Mouse (Mus musculus): Measurements from ENCODE around the gene Fzr1. TPM values are rescaled to one million over a fixed set of nuclear protein-coding genes. Genes with fewer than 3 reads are reported as not detected.

Gene Fzr1
- total and polyA plus RNA-seq, 3 experiments: 33.1 to 75.4 (median 44.5) TPM

- dilution Hi-C loops (cut with MboI; ENCODE audit: extremely low pct_ligation_motif_present, extremely low pct_unique_long_range_greater_than_20kb, low sequenced_read_pairs) (no loop called here), in situ Hi-C loops (cut with MboI; ENCODE audit: low pct_ligation_motif_present, low pct_unique_long_range_greater_than_20kb, low sequenced_read_pairs) (loop anchor here (5.0 kb wide), 1 partner anchor 34 kb away; no protein-coding TSS in a partner anchor)
- Histone ChIP-seq H3K4me1 (ENCODE audit: control insufficient read depth in 1 of 2, insufficient read depth in 2 of 2) (peaks cover 56 to 77% of the 10 kb centered on the region in 2 experiments), H3K27ac (ENCODE audit: insufficient read depth, low read depth) (no peak overlapping the region), H3K4me2 (ENCODE audit: insufficient read depth, low read depth, poor library complexity, severe bottlenecking) (no peak overlapping the region), H3K9ac (ENCODE audit: insufficient read depth, low read depth) (no peak overlapping the region), H3K36me3 (replicated peaks in 1 of 2; ENCODE audit: control insufficient read depth in 1 of 2, insufficient read depth in 1 of 2, low read length in 1 of 2) (peaks cover 50 to 61% of the 10 kb centered on the region in 2 experiments), H3K27me3 (replicated peaks) (no peaks in the 10 kb centered on the region), H3K9me3 (replicated peaks; ENCODE audit: low read length) (no peaks in the 10 kb centered on the region), H3K4me3 (replicated peaks in 1 of 3; ENCODE audit: low read depth in 2 of 3, low read length in 2 of 3, poor library complexity in 1 of 3) (no peak overlapping the region), H3K79me2 (replicated peaks; ENCODE audit: control insufficient read depth, extremely low read depth, insufficient read depth, poor library complexity, severe bottlenecking) (no peaks in the 10 kb centered on the region)
- DNase-seq (ENCODE audit: extremely low read depth): no peak
- TF ChIP-seq MAX (IDR thresholded peaks at IDR 0.05; ENCODE audit: low read length) (no peak), HCFC1 (IDR thresholded peaks at IDR 0.05; ENCODE audit: low read depth, low read length) (no peak), JUND (conservative IDR thresholded peaks at IDR 0.05; ENCODE audit: low read depth, low read length) (no peak), MAFK (IDR thresholded peaks at IDR 0.05; ENCODE audit: insufficient replicate concordance, low read length) (no peak), ZMIZ1 (IDR thresholded peaks at IDR 0.05; ENCODE audit: low read depth, low read length) (no peak), BHLHE40 (IDR thresholded peaks at IDR 0.05; ENCODE audit: low read depth, low read length) (no peak), TCF12 (IDR thresholded peaks at IDR 0.05; ENCODE audit: low read depth, low read length) (no peak), RCOR1 (conservative IDR thresholded peaks at IDR 0.05; ENCODE audit: low read depth, low read length) (no peak), ELF1 (IDR thresholded peaks at IDR 0.05; ENCODE audit: low read depth, low read length) (no peak), ZKSCAN1 (IDR thresholded peaks at IDR 0.05; ENCODE audit: borderline replicate concordance, low read depth, low read length) (no peak)
Measured at GRCm38 (mm10) chr10:81408424-81408729, 30.1 kb upstream of the Fzr1 start.

GRCm38 (mm10) chr10:81407539-81408423 is 29.5 kb upstream of the Fzr1 start:
- H3K27me3 ChIP-seq (replicated peaks): no peaks in the 10 kb centered on the region
- H3K4me2 ChIP-seq (ENCODE audit: insufficient read depth, low read depth, poor library complexity, severe bottlenecking): no peak overlapping the region
- in situ Hi-C loops (cut with MboI; ENCODE audit: low pct_ligation_motif_present, low pct_unique_long_range_greater_than_20kb, low sequenced_read_pairs) (loop anchor here (5.0 kb wide), 1 partner anchor 35 kb away; no protein-coding TSS in a partner anchor), dilution Hi-C loops (cut with MboI; ENCODE audit: extremely low pct_ligation_motif_present, extremely low pct_unique_long_range_greater_than_20kb, low sequenced_read_pairs) (no loop called here)
- H3K9ac ChIP-seq (ENCODE audit: insufficient read depth, low read depth): no peak overlapping the region
- DNase-seq (ENCODE audit: extremely low read depth): peak; percentile 71
- H3K4me3 ChIP-seq (replicated peaks in 1 of 3; ENCODE audit: low read depth in 2 of 3, low read length in 2 of 3, poor library complexity in 1 of 3): no peak overlapping the region
- TF ChIP-seq POLR2A (IDR thresholded peaks at IDR 0.05; ENCODE audit: low read depth, low read length) (no peak), KAT2A (IDR thresholded peaks at IDR 0.05; ENCODE audit: insufficient replicate concordance, low read length) (no peak), MAZ (IDR thresholded peaks at IDR 0.05; ENCODE audit: low read depth, low read length) (no peak), IRF4 (IDR thresholded peaks at IDR 0.05; ENCODE audit: low read depth, low read length) (no peak), RCOR1 (conservative IDR thresholded peaks at IDR 0.05; ENCODE audit: low read depth, low read length) (no peak), MAX (IDR thresholded peaks at IDR 0.05; ENCODE audit: low read length) (no peak), GABPA (IDR thresholded peaks at IDR 0.05; ENCODE audit: insufficient replicate concordance, low read depth, low read length) (no peak), USF1 (IDR thresholded peaks at IDR 0.05; ENCODE audit: low read depth, low read length) (no peak), NELFE (IDR thresholded peaks at IDR 0.05; ENCODE audit: low read depth, low read length) (no peak), SIN3A (IDR thresholded peaks at IDR 0.05; ENCODE audit: low read length) (no peak), TCF12 (IDR thresholded peaks at IDR 0.05; ENCODE audit: low read depth, low read length) (no peak), MXI1 (IDR thresholded peaks at IDR 0.05; ENCODE audit: low read depth, low read length) (no peak), RAD21 (IDR thresholded peaks at IDR 0.05; ENCODE audit: low read depth, low read length) (no peak), BHLHE40 (IDR thresholded peaks at IDR 0.05; ENCODE audit: low read depth, low read length) (no peak), CHD1 (IDR thresholded peaks at IDR 0.05; ENCODE audit: low read depth, low read length) (no peak), MEF2A (IDR thresholded peaks at IDR 0.05; ENCODE audit: borderline replicate concordance, low read depth, low read length) (no peak), ETS1 (conservative IDR thresholded peaks at IDR 0.05; ENCODE audit: low read depth, low read length) (no peak)
- no peak overlapping the region for H3K27ac ChIP-seq (ENCODE audit: insufficient read depth, low read depth)
- peaks cover 47 to 60% of the 10 kb centered on the region in 2 experiments for H3K36me3 ChIP-seq (replicated peaks in 1 of 2; ENCODE audit: control insufficient read depth in 1 of 2, insufficient read depth in 1 of 2, low read length in 1 of 2)
- H3K4me1 ChIP-seq (ENCODE audit: control insufficient read depth in 1 of 2, insufficient read depth in 2 of 2): peaks cover 53 to 74% of the 10 kb centered on the region in 2 experiments
- no peaks in the 10 kb centered on the region for H3K9me3 ChIP-seq (replicated peaks; ENCODE audit: low read length)
- H3K79me2 ChIP-seq (replicated peaks; ENCODE audit: control insufficient read depth, extremely low read depth, insufficient read depth, poor library complexity, severe bottlenecking): no peaks in the 10 kb centered on the region
